Mouse (Mus musculus) gastrocnemius, postnatal 14 days (tissue): ENCODE measurements around the gene Gpr152. TPM values are rescaled to one million over a fixed set of nuclear protein-coding genes. Genes with fewer than 3 reads are reported as not detected.

Source experiments
- DNase-seq: peaks from one replicate; pipeline ENCODE4 v3.0.0; 2021; ENCODE audit warnings: mixed read lengths
- intact Hi-C: fragments of 180-260 bp; cut with DNase I; formaldehyde crosslinking; loops from one replicate; pipeline ENCODE4 v1.15.1; 2025; ENCODE audit warnings: low total_unique reads
- total RNA-seq, 2 experiments: library from RNA; stranded (reverse); gene quantifications; 2 replicates each; pipeline ENCODE4 v1.2.3; 2021

Gpr152 gene
- total RNA-seq, 2 experiments from 2014 or later: not detected

- intact Hi-C loops: no loop called here
- no peak for DNase-seq
Observed at GRCm38 (mm10) chr19:4147022-4147405, 7.4 kb downstream of the Gpr152 start.

GRCm38 (mm10) chr19:4147782-4148490, 8.3 kb downstream of the Gpr152 start:
- DNase-seq: no peak
- intact Hi-C loops: no loop called here

DNA sequence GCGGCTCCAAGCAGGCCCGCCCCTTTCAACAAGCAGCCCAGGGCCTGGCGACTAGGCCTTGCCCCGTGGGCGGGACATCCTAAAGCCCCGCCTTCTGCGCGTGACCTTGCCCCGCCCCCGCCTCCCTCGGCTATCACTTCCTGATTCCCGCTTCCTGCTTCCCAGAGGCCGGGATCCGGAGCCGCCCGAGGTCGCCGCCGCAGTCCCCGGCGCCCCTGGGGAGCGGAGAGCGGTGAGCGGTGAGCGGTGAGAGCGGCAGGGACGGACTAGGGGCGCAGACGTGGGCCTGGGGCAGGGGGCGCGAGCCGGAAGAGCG, 8.9 kb downstream of the Gpr152 start, which contains the start of gene Coro1b:
TSS of gene Coro1b (plus strand) at position 129 of the 316 bp plus-strand sequence.
- intact Hi-C loops: no loop called here
- DNase-seq: peak; percentile 96

- intact Hi-C loops: no loop called here
- no peak for DNase-seq
Observed at GRCm38 (mm10) chr19:4148819-4149218, 9.2 kb downstream of the Gpr152 start.

GRCm38 (mm10) chr19:4149283-4149682, 9.7 kb downstream of the Gpr152 start:
- DNase-seq: no peak
- intact Hi-C loops: no loop called here

DNA sequence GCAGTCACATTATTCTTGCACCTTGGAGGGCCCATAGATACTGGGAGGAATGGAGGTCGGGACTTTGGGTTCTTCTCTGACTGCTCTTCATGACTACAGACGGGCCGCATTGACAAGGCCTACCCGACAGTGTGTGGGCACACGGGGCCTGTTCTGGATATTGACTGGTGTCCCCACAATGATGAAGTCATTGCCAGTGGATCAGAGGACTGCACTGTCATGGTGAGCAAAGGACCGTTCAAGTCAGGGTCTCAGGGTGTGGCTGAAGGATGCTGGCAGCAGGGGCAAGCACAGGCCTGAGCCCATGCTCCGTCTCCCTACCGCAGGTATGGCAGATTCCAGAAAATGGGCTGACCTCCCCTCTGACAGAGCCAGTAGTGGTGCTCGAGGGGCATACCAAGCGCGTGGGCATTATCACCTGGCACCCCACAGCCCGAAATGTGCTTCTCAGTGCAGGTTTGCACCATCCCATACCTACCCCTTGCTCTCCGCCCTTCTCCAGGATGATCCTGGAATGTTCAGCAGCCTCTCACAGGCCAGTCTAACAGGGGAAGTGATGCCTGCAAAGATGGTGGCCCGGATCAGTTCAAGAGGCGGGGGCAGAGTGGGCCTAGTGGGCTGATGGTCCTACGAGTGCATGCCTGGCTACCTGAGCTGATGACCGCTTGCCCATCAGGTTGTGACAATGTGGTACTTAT, 10.3 kb downstream of the Gpr152 start:
- intact Hi-C loops: no loop called here

GRCm38 (mm10) chr19:4150567-4151487, 11.2 kb downstream of the Gpr152 start:
- intact Hi-C loops: no loop called here
- DNase-seq: no peak

More for the DNA sequence above, 10.3 kb downstream of the Gpr152 start:
- no peak for DNase-seq

DNA sequence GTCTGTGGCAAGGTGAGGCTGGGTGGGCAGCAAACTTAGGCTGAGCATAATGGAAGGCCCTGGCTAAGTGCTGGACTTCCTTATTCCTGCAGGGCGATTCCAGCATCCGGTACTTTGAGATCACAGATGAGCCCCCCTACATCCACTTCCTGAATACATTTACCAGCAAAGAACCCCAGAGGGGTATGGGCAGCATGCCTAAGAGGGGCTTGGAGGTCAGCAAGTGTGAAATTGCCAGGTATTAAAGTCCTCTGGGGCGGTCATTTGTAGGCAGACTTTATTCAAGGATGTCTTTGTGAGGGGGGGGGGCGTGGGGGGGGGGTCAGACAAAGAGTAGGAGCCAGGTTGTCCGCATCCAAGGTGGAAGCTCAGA, 11.9 kb downstream of the Gpr152 start:
- intact Hi-C loops: no loop called here

GRCm38 (mm10) chr19:4151898-4152297, 12.3 kb downstream of the Gpr152 start:
- no peak for DNase-seq
- intact Hi-C loops: no loop called here

More for the DNA sequence above, 11.9 kb downstream of the Gpr152 start:
- no peak for DNase-seq

DNA sequence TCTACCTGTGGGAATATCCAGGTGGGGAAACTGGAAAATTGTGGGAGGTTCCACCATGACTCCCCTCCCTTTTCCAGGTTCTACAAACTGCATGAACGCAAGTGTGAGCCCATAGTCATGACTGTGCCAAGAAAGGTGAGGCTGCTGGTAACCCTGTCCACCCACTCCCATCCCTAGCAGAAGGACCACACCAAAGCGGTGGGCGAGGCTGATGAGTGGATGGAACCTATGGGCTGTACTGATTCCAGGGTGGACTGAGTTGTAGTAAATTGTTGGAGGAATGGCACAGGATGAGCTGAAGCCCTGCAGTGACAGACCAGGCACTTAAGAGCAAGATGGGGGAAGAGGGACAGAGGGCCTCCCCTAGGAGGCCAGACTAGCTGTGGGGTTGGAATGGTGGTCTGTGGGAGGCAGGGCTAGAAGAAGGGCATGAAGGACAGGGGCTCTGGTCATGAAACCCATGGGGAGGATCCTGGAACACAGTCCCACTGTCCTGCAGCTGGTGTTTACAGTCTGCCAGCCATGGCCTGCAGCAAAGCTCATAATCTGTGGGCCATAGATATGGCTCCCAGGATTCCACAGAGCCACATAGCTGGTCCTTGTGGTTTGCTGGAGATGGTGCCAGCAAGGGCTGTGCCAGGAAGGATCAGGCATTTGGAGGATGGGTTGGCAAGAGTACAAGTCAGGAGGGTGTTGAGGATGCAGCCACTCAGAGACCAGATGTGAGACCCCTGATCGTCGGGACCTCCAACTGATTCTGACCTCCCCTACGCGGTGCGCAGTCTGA, 13.1 kb downstream of the Gpr152 start:
- no peak for DNase-seq
- intact Hi-C loops: no loop called here

DNA sequence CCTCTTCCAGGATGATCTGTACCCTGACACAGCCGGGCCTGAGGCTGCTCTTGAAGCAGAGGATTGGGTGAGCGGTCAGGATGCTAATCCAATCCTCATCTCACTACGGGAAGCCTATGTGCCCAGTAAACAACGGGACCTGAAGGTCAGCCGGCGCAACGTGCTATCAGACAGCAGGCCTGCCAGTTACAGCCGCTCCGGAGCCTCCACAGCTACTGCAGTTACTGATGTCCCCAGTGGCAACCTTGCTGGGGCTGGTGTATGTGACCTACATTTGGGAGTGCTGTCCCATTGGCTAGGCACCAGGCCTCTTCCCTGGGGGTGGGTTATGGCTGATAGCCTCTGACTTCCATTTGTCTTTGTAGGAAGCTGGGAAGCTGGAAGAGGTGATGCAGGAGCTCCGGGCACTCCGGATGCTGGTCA, 13.7 kb downstream of the Gpr152 start, which contains the start of gene Ptprcap:
TSS of gene Ptprcap (plus strand) at position 373 of the 423 bp plus-strand sequence.
- intact Hi-C loops: no loop called here

DNA sequence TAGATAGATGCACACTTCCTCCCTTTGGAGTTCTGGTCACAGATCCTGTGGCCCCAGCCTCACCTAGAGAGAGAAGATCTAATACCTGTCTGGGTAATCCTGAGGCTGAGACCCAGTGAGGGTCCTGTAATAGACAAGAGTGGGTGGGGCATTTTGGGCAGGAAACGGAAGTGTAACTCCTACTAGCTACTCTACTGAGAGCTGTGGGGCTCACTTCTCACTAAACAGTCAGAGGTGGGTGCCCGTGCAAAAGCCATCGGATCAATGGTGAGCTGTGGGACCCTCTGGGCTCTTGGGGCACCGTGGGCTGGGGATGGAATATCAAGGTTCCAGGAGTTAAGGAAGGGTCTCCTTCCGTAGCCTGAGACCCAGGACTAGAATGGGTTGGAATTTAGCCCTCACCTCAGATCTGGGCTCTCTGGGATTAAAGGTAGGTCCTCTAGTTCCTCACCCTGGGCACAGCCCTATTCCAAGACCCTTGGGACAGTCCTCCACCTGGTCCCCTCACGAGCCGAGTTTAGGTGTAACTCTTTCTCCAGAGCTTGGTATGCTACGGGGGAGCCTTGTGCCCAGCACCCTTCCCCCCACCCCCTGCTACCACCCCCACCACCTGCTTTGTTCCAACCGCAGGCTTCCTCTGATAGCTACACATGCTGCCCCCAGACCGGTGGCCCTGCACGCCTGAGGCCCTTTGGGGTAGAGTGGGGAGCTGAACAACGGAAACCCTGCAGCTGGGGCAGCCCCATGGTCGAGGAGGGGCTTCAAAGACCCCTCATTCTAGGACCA, 15.0 kb downstream of the Gpr152 start:
- intact Hi-C loops: no loop called here
- no peak for DNase-seq

More for the DNA sequence above, 13.7 kb downstream of the Gpr152 start, which contains the start of gene Ptprcap:
- DNase-seq: no peak

GRCm38 (mm10) chr19:4155223-4156072, 15.9 kb downstream of the Gpr152 start:
- intact Hi-C loops: no loop called here

GRCm38 (mm10) chr19:4156073-4156579, 16.5 kb downstream of the Gpr152 start:
- intact Hi-C loops: no loop called here
- no peak for DNase-seq

More at GRCm38 (mm10) chr19:4155223-4156072, 15.9 kb downstream of the Gpr152 start:
- DNase-seq: no peak

DNA sequence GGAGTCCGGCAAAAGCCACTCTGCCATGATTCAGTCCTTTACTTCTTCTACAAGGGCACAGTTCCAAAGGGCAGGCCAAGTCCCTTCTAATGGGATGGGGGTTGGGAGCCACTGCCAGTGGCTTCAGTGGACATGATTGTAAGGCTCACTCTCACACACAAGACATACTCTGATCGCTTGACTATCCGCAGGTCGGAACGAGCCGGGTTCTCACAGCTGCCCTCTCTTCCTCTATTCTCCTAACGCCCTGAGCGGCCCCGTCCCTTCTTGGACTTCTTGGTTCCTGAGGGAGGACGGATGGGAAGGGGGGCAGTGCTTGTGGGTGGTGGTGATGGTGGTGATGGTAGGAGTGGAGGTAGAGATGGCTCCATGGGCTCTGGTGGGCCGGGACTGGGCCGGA, 17.2 kb downstream of the Gpr152 start:
- intact Hi-C loops: no loop called here
- no peak for DNase-seq

- intact Hi-C loops: no loop called here
- no peak for DNase-seq
Observed at GRCm38 (mm10) chr19:4159049-4159448, 19.5 kb downstream of the Gpr152 start.
